Mouse (Mus musculus): ENCODE measurements around the gene Gm49318.
"Not testable (repeated sequence)": the region's sequence is repeated elsewhere in the genome, so short reads cannot be mapped to it uniquely, and the experiment has no call there.

Gm49318 gene

DNA sequence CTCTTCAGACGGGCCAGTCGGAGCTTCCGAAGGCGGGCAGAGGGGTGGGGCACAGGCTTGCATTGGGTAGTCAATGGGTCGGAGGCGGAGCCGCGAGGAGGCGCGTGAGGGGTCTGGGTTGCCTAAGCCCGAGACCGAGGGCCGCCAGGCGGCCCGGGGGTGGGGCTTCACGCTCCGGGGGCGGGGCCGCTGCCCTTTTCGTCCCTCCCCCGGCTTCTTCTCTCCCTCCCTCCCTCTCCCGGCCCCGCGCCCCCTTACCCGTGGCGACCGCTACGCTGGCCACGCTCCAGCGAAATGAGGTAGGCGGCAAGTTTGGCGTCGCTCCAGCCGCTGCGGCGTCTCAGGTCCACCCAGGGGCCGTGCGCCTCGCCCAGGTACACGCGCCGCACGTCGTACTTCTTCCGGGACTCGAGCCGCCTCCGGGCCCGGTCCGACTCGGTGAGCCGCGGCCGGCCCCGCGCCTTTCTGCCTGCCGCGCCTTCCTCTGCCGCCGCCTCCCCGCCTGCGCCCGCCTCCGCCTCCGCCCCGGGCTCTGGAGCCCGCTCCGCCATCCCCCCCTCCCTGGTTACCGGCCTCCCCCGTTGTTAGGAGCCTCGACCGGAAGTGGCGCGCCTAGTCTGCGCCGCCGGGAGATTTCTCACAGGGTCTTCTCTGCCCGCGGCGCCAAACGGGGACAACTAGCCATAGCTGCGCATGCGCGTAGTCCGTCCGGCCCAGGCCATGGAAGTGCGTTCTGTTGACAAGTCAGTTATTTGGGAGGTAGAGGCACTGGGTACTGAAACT lies at the start of gene Gm49318, which contains the start of gene Zfp653:
TSS of gene Gm49318 (minus strand) at position 469 of the 783 bp plus-strand sequence.
TSS of gene Zfp653 (minus strand) at position 586 of the 783 bp plus-strand sequence.
- DNase-seq, result peak; percentile 97 to 98

DNA sequence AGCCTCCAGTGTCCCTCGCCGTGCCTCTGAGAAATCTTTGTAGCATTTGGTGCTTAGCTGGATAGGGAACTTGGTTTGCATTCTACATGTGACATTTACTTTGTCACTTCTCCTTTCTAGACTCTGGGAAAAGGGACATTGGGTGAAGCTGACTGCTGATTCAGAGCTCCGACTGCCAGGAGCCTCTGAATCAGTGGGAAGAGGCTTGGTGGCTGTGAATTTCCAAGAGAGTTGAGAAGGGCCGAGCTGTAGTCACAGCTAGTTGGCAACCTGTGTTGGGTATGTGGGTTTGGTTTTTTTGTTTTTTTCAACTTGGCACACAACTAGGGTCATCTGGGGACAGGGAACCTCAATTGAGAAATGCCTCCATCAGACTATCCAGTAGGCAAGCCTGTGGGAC lies 48.5 kb upstream of the Gm49318 start:
- DNase-seq, result no peak

DNA sequence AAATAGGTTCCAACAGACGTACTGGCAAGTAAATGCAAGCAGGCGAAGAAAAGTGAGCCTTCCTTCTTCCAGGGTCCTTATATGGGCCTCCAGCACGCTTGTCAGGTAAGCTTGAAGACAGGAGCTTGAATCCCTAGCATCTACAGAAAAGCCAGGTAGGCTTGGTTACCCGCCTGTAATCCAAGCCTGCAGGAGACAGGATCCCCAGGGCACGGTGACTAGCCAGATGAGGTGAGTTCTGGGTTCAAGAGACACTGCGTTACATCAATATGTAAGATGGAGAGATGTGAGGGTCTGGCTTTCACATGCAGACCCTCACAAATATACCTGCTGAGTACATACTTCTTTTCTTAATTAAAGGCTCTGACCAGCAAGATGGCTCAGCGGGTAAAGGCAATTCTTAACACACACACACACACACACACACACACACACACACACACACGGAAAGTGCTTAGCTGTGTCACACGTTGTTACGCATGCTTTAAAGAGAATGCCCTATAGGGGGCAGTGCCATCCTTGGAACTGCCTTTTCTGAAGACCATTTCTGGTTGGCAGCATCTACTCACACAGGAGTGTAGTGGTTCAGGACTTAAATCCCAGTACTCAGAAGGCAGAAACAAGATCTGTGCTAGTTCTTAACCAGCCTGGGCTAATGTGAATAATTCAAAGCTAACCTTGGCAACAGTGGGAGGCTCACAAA lies 46.8 kb upstream of the Gm49318 start:
- peak in 1 of 2 experiments; percentile 72 for DNase-seq

DNA sequence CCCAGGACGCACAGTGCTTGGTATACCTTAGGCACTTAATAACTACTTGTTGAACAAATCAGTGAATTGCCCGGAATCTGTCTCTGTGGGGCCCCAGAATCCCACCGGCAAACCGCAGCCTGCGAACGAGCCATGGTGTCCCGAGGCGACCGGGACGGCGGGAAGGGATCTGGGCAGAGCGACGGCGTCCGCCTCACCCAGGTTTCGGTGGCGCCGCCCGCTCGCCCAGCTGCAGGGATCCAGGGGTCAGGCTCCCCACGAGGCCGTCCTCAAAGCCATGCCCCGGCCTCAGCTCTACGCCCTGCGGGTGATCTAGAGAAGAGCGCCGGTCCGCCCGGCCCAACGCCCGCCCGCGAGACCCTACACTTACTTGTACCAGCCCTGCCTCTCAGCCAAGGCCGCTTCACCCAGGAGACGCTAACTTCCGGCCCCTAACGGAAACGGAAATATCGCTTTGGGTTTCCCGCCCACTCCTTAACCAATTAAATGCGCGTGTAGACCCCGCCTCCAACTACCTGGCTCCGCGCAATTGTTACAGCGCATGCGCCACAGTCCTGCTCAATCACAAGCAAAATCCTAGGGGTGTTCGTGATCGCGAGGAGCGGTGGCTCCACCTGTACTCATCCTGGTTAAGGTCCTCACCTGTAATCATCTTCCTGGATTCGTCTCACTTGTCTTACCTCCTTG lies 45.8 kb upstream of the Gm49318 start, which contains the start of gene Elof1:
TSS of gene Elof1 (minus strand) at position 433 of the 687 bp plus-strand sequence.
- peak; percentile 94 for DNase-seq

DNA sequence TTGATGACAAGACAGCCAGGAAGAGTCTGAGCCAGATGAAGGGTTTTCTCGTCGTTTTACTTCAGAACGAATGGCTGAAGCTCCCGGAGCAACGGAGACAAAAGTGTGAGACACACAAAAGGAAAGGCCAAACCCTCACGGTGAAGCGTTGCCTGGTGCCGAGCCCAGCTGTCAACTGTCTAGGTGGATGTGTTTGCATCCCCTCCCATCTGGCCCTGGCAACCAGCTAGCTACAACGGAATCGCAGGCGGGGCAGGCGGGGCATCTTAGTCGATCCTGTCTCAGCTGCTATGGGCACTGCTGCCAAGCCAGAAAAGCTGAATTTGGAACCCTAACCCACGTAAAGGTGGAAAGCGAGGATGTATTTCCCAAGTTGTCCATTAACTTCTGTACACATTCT lies 45.0 kb upstream of the Gm49318 start:
- DNase-seq, result no peak

DNA sequence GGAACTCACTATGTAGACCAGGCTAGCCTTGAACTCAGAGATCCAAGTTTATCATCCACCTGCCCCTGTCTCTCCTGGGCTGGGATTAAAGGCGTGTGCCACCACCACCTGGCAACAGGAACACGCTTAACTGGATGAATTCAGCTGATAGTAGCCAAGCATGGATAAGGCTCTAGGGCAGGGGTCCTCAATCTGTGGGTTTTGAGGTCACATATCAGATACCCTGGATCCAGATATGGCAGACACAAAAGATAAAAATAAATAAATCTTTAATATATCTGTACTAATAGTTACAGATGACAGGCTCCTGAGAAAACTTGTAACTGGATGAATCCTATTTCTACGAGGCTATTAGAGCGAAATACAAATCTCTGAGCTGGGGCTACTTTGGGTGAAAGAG lies 44.6 kb upstream of the Gm49318 start:
- no peak for DNase-seq

DNA sequence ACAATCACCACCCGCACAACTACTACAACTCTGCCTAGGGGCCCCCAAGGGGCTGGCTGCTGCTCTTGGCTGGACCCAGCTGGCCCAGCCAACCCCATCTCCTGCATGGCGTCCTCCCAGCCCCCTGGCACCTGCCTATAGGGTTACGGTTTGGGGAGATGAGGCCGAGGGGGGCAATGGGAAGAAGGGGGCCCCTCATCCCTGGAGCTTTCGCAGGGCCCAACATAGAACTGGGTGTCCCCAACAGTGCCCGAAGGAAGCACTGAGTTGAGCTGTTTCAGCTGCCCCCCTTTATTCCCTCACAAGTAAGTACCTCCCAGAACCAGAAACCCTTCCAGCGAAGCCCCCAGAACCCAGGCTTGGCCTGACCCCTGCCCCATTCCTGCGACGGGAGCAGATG lies 37.1 kb upstream of the Gm49318 start:
- no peak for DNase-seq

DNA sequence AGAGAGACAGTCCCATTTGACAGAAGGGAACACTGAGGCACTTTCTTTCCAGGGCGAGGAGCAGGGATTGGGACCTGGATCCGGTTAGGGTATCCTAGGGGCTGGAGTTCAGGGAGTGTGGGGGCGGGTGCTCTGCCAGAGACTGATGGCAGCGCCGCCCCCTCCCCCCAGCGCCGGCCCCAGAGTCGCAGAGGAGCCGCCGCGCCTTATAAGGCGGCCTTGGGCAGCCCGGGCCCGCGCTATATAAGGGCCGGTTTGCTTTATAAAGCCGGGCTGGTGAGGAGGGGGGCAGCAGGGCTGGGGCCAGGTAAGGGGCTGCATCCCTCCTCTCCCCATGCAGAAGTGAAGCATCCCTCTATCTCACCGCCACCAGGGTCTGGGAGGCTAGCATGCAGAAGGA lies 28.9 kb upstream of the Gm49318 start:
- DNase-seq, result no peak

DNA sequence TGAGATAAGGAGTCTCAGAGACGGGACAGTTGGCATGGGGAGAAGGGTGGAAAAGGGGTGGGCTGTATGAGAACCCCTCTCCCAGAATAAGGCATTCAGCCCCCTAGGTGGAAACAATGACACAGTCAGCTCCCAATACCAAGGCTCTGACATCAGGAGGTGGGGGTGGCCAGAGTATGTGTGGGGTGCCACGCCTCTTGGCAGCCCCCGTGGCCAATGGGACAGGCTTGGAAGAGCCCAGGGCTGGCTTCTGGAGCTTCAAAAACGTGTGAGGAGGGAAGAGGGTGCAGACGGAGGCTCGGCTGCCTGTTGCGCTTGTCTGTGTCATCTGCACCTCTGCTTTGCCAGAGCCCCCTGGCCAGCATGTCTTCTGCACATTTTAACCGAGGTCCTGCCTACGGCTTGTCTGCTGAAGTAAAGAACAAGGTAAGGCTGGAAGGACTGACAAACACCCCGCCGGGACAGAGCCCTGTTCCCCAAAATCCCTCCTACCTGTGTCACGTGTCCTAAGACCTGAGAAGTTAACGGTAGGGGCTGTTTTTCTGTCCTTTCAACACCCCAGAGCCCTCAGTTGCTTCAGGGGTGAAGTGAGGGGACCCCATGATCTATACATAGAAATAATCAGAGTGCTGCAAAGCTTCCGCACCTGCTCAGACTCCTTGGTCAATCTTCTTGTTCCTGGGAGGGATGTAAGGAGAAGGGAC lies 28.1 kb upstream of the Gm49318 start, which contains the start of gene Cnn1:
TSS of gene Cnn1 (plus strand) at position 224 of the 704 bp plus-strand sequence.
- peak; percentile 50 to 71 for DNase-seq

DNA sequence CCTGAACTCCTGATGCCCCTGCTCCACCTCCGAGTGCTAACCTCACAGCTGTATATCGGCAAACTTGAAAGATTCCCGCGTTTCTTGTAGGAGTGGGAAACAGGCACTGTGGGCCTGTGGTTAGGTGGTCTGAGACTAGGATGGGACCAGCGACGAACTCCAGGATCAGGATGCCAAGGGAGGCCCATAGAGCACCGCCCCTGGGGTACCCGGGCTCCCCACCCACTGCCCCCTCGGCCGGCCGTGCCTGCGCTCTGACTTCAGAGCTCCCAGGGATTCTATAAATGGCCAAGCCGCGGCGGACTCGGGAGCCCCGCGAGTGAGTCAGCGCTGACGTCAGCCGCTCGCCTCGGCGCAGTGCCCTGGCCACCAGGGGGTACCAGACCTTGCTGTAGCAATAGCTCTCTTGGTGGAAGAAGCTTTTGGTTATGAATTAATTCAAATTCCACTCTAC lies 24.8 kb upstream of the Gm49318 start:
- DNase-seq, result peak; percentile 88 to 91

DNA sequence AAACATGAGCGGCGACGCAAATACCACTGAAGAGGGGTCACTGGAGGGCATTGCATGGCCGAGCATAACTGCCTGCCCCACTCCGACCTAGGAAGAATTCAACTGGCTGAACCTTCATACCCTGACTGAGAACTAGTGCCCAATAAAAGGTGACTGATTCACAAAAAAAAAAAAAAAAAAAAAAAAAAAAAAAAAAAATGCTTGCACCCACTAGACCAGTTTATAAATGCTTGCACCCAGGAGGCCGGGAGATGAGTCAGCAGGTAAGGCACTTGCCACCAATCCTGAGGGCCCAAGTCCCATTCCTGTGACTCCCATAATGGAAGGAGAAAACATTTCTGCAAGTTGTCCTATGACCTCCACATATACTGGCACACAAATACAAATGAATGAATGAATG lies 21.7 kb upstream of the Gm49318 start:
- no peak for DNase-seq

DNA sequence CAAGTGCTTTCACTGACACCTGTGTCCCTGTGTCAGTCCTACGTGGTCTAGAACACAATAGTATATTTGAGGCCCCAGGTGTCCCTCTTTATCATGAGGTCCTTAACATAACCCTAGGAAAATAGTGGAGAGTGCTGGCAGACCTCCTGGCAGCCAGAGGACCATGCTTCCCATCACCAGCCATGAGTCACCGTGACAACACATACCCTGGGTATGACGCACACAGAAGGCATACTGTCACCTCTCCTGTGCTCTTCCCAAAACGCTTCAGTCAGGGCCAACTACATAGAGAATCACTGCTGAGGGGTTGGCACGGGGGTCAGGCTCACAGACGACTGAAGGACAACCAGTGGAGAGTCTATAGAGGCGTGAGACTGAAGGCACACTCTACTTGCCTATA lies 18.9 kb upstream of the Gm49318 start:
- DNase-seq, result no peak

DNA sequence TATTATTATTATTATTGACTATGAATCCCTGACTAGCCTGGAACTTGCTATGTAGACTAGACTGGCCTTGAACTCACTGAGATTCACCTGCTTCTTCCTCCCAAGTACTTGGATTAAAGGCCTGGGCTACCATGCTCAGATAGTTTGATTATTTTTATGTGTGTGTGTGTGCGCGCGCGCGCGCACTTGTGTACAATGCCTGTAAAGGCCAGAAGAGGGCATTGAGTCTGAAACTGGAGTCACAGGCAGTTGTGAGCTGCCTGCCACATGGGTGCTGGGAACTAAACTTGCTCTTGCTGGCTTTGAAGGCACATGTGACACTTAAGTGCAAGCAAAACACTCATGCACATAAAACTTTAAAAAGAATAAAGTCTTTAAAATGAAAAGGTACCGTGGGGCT lies 18.2 kb upstream of the Gm49318 start:
- DNase-seq, result no peak

DNA sequence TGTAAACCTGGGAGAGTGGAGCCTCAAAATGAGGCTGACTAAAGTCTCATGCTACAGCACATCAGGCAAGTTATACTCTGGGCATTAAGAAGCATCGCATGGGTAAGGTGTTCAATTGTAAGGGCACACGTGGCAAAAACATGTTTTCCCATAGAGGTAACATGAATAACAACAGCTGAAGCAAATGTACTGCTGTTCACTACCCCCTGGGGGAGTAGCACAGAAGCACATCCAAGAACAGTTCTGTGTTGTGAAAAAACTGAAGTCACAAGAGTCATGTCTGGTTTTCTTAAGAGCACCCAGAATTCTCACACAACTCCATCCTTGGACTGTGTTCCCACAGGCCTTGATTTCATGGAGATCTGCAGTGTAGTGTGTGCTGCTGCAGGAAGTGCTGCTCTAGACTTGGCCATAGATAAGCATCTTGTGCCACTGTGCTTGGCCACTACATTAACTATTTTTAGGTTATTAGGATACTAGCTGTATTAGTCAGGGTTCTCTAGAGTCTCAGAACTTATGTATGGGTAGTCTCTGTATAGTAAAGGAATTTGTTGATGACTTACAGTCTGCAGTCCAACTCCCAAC lies 16.1 kb upstream of the Gm49318 start:
- no peak for DNase-seq

DNA sequence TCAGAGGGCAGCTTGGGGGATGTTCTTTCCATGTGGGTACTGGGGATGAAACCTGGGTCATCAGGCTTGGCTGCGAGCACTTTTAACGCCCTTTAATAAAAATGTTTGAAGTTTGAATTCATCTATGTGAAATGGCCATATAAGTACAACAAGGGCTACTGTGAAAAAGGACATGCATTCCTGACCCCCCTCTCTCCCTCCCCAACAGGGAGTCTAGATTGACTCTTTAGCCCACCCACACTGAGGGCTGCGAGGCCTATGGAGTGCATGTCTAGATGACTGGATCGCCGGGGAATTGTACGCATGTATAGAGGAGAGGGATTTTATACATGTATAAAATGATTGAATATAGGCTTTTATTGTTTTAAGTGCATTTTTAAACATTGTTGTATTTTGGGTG lies 15.0 kb upstream of the Gm49318 start:
- DNase-seq, result no peak

DNA sequence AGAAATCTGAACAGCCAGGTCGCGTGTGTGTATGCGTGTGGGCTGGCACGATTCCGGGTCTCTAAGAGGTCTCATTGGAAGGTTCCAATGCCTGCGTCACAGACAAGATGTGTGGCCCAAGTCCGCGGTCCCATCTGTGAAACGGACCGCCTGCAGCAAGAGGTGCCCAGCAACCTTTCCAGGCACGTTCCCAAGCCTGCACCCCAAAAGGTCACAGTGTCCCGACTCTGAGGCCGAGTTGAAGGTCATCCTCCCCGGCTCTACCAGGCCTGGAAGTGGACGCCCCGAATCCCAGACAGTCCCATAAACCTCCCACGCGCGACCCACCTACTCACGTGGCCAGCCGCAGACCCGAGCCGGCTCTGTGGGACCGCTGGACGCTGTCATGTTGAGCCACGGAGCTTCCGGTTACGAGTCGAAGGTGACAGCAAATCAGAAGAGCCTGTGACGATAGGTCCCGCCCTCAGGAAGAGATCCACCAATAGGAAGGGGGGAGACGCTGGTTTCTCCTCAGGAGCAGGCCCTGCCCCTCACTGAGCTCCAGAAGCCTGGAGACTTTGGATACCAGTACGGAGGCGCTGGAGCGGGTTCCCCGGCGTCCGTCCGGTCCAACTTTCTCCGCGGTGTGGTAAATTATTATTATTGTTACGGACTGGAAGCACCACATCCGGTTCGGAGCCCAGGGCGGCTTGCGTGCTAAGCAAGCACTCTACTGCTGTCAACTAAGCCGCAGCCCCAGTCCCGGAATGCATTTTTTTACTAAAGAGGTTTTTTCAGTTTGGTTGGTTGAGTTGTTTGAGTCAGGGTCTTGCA lies 14.2 kb upstream of the Gm49318 start, which contains the start of gene Ecsit:
TSS of gene Ecsit (minus strand) at position 417 of the 813 bp plus-strand sequence.
- DNase-seq, result peak; percentile 95

DNA sequence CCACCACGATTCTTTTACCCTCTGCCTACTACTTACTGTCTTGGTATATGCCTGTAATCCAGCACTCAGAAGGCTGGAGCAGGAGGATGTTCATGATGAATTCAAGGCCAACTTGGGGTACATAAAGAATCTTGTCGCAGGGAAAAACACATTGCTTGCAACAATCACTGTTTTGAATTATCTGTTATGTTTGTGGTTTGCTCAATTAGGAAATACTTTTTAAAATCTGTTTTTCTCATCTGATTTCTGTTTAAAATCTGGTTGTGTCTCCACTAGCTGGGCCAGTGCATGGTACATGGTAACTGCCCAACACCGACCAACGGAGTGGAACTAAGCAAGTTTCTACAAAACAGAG lies 13.6 kb upstream of the Gm49318 start:
- no peak for DNase-seq

DNA sequence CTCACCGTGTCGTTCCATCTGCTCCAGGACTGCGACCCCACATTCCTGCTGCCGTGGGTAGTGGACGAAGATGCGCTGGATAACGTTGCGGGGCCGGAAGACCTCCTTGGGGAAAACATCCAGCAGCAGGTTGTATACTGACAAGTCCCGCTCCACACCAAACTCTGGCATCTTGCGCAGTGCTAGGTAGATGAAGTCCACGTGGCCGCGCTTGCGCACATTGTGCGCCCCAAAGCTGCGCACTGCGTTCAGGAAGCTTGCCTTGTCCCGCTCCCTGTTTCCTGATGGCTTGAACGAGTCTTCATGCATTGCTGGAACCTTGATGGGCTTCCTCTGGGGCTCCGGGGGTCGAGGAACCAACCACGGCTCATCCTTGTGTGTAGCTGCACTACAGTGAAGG lies 5.2 kb upstream of the Gm49318 start:
- no peak for DNase-seq

DNA sequence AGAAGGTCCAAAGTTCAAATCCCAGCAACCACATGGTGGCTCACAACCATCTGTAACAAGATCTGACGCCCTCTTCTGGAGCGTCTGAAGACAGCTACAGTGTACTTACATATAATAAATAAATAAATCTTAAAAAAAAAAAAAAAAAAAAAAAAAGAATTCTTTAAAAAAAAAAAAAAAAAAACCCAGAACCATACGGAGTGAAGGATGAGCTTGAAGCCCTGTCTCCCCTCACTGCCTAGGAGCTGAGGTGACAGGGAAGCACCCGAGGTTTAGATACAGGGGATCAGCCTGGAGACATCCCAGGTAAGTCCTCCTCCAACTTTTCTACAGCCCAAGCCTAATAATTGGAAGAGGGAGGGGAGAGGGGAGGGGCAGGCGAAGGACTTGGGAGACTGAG lies 4.7 kb upstream of the Gm49318 start:
- not testable (repeated sequence) for DNase-seq

DNA sequence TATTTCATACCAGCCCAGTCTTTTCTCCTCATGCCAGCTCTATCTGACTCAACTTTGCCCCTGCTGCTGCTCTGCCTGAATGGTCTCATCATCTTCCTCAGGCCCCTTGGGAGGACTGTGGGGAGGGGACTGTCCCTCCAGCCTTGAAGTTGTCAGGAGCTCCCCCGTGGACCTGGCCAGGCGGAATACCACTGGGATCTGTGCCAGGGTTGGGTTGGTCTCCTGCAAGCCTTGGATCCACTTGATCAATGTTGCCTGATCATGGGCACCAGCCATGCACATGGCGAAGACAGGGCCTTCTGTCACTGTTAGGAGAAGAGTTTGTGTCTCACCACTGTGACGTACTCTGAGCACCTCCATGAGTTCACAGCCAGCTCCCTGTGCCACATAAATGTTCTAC lies 1.2 kb upstream of the Gm49318 start:
- no peak for DNase-seq

DNA sequence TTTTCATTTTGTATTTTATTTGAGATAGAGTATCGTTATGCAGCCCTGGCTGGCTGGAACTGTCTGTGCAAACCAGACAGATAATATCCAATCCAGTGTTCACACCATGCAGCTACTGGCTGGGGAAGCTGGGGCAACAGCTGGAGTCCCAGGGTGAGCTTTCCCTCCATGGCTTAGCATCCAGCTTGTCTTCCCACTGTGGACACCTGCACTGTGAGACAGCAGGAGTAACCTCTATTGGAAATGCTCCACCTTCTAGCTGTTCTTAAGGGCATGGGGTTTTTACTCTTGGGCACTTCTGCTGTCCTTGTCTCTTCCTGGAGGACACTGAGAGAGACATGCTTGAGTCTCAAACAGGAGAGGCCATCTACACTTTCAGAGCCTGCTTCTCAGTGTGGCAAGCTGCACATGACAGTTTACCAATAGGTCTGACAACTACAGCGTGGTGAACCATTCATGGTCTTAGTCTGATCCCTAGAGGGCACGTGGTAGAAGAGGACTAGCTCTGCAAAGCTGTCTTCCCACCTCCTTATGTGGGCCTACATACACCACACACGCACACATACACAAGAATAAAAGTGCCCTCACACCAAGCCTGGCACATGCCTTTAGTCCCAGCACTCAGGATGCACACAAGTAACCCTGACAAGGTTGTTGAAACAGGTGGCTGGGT lies 1.0 kb downstream of the Gm49318 start:
- no peak for DNase-seq
